Mouse (Mus musculus) spleen, adult 2 months (tissue): ENCODE measurements around the gene Gm4969.

ENCODE experiments used
- CTCF ChIP-seq: fragments of 200-500 bp; IDR thresholded peaks from 2 replicates; pipeline ENCODE4 v1.5.1; 2011; ENCODE audit warnings: mild to moderate bottlenecking, inconsistent platforms; ENCODE audit not compliant: insufficient read depth, insufficient read length, insufficient replicate concordance; ENCODE audit errors: extremely low read depth
- POLR2A ChIP-seq: fragments of 200-500 bp; IDR thresholded peaks from 2 replicates; pipeline ENCODE4 v1.6.1; 2011; ENCODE audit warnings: low read depth, low read length, inconsistent platforms

DNA sequence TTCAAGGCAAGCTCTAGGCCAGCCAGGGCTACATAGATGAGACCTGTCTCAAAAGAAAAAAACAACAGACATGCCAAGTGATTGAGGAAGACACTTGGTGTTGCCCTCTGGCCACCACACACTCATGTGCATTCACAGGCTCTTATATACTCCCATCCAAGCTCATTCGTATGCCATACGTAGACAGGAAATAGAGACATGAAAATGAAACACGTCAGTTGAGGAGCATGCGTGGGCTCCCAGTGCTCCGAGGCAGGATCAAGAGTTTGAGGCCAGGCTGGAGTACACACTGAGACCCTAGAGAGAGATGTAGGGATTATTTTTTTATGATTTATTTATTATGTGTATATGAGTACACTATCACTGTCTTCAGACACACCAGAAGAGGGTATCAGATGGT lies 11.2 kb upstream of the Gm4969 start:
- TF ChIP-seq CTCF (no peak), POLR2A (no peak)
